Mouse (Mus musculus) ZHBTc4 (cell line): ENCODE data around the gene Iqcf3.
"Not testable (repeated sequence)": the region's sequence is repeated elsewhere in the genome, so short reads cannot be mapped to it uniquely, and the experiment has no call there.

Experiments used
- DNase-seq: peaks from one replicate; pipeline ENCODE4 v3.0.0-alpha.2; 2011; ENCODE audit warnings: low read depth, low spot score

Gene Iqcf3

DNA sequence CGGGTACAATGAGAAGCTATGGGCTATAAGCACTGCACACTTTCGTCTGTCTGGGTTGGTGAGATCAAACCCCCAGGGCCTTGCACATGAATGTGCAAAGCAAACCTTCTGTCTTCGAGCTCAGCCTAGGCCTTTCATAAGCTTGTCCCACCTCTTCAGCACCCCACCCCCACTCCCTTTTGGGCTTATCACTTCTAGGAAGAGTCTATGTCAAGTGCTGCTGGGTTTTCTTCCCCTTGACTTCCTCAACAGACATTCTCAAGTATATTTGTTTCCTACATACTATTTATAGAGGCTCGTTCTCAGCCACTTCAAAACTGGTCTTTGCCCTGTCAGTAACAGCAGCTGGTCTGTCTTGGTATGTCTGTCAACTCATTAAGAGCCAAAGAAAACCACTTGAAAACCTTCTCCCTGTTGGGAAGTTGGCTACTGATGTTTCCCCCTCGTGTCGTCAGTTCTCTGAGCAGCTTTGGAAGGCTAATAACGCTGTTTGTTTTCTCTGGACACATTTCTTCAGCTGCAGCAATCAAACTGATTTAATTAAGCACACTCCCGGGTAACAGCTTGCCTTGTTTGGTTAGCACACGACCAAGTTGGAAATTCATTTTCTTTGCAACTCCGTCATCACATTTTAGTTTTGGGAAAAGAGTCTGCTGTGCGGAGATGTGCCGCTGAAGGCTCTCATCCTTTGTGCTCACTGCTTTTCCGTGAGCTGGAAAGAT lies 48.5 kb downstream of the Iqcf3 start:
- DNase-seq = no peak

DNA sequence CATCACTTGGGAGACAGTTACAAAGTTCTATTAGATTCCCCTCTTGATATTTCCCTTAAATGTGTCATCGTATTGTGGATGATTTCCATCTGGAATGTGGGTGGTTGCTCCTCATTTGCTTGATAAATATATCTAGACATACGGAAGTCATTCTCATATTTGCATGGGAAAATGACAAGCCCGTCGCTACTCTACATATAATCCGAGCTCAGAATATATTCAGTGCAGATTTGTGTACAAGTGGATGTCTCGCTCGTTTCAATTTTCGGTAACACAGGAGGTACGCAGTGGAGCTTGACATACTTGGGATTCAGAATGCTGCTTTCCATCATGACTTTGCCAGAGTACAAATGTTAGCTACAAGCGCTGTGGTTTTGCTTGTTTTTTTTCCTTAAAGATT lies 52.1 kb downstream of the Iqcf3 start:
- no peak for DNase-seq

DNA sequence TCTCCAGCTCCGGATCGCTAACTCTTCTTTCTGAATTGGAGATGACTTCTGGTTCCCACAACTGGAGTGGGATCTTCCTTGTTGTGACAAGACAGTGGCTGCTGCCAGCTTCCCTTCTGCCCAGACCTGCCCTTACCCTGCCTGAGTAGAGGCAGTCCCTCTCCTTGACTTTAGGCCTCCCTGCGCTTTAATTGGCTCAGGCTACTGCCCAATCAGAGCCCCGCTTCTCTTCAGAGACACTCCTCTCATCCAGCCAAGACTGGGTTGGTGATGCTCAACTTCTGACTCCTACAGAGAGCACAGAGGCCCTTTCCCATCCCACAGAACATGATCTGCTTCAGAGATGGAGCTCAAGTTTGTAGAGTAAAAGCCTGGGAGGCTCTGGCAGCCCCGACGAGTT lies 57.2 kb downstream of the Iqcf3 start:
- DNase-seq = peak; percentile 59

- DNase-seq = peak; percentile 19
These were observed 59.6 kb downstream of the Iqcf3 start for GRCm38 (mm10) chr9:106501846-106502245.

GRCm38 (mm10) chr9:106499667-106500066 lies 61.8 kb downstream of the Iqcf3 start, which contains the start of gene Iqcf1:
Gene Iqcf1 (plus strand): TSS chr9:106499967.
- DNase-seq = no peak

DNA sequence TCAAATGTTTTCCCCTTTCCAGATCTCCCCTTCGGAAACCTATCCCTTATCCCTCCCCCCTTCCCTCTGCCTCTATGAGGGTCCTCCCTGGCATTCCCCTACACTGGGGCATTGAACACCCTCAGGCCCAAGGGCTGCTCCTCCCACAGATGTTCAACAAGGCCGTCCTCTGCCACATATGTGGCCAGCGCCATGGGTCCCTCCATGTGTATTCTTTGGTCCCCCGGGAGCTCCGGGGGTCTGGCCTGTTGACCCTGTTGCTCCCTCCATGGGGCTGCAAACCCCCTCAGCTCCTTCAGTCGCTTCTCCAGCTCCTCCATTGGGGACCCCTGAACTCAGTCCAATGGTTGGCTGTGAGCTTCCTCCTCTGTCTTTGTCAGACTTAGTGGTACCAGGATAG lies 73.8 kb downstream of the Iqcf3 start:
- not testable (repeated sequence) for DNase-seq

DNA sequence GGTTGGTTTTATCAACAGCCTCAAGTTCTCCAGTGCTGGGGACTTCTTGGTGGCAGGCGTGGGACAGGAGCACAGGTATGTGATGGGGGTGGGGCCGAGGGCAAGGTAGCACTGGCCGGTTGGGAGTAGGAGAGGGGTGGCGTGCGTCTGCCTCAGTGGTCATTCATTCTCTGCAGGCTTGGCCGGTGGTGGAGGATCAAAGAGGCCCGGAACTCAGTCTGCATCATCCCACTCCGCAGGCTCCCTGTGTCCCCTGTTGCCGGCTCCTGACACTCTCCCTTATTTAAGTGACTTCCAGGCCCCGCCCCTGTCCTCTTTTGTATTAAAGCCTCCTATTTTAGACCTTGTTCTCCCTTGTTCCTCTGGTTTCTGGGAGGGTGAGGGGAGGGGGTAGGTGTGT lies 76.4 kb downstream of the Iqcf3 start:
- DNase-seq = no peak

GRCm38 (mm10) chr9:106483606-106484005 lies 77.8 kb downstream of the Iqcf3 start:
- no peak for DNase-seq

GRCm38 (mm10) chr9:106483136-106483535 lies 78.3 kb downstream of the Iqcf3 start:
- DNase-seq = no peak

DNA sequence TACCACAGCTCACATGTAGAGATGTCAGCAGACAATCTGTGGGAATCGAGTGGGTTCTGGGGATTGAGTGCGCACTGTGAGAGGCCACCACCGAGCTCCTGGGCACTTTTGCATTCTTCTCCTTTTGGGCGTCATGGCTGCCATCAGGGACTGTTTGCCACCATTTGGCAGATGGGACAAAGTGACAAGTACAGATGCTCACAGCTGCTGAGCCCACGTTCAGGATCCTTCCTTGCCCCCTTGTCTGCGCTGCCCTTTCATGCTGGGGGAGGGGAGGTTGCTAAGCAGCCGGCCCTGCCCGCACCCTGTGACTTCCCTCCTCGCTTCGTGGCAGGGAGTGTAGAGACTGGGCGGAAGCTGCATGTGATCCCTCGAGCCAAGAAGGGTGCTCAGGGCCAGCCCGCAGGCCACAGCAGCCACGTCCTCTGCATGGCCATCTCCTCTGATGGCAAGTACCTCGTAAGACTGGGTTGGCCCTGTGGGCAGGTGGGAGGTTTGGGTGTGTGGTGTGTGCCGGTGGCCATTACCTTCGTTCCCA lies 78.8 kb downstream of the Iqcf3 start:
- no peak for DNase-seq

DNA sequence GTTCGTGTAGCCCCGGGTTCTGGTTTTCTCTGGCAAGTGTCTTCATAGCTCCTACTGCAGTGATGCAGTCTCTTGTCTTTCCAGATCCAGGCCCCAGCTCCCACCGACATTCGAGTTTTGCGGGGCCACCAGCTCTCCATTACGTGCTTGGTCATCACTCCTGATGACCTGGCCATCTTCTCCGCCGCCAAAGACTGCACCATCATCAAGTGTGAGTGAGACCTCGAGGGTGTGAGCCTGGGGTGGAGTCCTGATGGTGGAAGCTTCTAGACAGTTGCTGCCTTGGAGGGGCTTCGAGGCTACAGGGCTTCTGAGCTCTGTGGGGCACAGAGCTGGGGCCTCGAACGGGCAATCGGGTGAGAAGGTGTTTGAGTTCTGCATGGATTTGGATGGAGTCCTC lies 79.8 kb downstream of the Iqcf3 start:
- DNase-seq = no peak

GRCm38 (mm10) chr9:106481075-106481474 lies 80.4 kb downstream of the Iqcf3 start:
- DNase-seq = no peak

DNA sequence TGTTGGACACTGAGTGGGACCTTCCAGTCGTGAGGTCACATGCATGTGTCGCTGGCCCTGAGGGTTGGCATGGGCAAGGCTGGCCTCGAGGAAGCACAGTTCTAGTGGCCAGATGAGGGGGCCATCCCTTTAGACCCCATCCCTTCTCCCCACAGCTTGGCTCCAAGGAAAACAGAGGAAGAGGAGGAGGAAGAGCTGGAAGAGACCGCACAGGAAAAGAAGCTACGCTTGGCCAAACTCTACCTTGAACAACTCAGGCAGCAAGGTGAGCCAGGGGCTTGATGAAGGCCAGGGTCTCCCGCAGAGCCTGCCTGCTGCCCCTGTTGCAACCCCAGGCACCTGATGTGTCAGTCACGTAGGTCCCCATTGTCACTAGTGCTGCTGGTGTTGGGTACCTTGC lies 80.9 kb downstream of the Iqcf3 start:
- no peak for DNase-seq

DNA sequence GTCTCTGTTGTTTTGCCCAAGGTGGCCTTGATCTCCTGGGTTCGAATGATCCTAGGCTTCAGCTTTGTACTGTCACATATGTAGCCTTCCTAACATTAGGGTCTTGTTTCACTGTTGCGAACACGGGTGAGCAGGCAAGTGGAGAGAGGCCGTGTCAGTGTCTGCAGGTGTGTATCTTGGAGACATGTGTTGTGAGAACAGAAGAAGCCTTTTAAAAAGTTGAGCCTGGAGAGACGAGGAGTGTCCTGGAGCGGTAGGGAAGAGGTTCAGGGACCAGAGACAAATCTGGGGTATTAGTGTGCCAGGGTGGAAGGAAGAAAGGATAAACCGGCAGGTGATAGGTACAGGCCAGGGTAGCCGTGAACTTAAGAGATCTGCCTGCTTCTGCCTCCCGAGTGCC lies 83.3 kb downstream of the Iqcf3 start:
- no peak for DNase-seq

- no peak for DNase-seq
These were observed 83.8 kb downstream of the Iqcf3 start for GRCm38 (mm10) chr9:106477649-106478048.

DNA sequence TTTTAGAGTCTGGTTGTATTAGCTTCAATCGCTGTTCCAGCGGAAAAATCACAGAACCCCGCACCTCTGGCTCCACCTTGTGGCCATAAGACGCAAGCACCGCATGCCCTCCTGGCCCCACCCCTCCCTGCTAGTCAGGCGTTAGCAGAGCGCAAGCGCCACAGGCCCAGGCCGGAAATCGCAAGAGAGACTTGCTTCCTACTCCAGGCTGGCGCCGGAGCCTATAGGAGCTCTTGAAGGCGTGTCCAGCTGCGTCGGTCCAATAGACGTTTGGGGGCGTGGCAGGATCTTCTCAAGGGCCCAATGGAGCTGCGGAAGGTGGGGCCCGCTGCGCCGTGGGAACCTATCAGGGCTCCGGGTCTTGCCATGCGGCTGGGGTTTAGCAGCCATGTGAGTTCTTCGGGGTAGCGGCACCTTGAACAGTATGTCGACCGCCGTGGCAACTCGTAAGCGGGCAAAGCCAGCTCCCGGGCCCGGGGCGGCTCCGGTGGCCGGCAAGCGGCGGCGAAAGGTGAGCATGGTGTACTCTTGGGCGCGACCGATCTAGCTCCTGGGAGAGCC lies 84.4 kb downstream of the Iqcf3 start, which contains the start of gene Parp3:
Gene Parp3, minus strand, starts transcription at position 26 of the 561 bp plus-strand sequence.
- DNase-seq = peak; percentile 100

GRCm38 (mm10) chr9:106476002-106476923 lies 85.2 kb downstream of the Iqcf3 start:
- DNase-seq = peak; percentile 69

DNA sequence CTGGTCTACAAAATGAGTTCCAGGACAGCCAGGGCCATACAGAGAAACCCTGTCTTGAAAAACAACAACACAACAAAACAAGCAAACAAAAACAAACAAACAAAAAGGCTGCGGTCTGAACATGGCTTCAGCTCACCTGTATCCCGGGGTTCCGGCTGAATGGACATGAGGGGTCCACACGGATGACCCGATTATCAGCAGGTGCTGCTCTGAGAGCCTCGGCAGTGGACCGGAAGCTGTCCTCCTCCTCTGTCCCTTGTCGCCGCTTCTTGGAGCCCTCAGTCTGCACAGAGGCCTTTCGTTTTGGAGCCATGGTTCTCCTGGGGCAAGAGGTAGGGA lies 85.8 kb downstream of the Iqcf3 start, which contains the start of gene Rrp9:
Gene Rrp9, plus strand, starts transcription at position 301 of the 339 bp plus-strand sequence.
- no peak for DNase-seq

GRCm38 (mm10) chr9:106475046-106475445 lies 86.4 kb downstream of the Iqcf3 start:
- peak; percentile 87 for DNase-seq

- DNase-seq = peak; percentile 93
These were observed 87.0 kb downstream of the Iqcf3 start for GRCm38 (mm10) chr9:106474456-106474855.

DNA sequence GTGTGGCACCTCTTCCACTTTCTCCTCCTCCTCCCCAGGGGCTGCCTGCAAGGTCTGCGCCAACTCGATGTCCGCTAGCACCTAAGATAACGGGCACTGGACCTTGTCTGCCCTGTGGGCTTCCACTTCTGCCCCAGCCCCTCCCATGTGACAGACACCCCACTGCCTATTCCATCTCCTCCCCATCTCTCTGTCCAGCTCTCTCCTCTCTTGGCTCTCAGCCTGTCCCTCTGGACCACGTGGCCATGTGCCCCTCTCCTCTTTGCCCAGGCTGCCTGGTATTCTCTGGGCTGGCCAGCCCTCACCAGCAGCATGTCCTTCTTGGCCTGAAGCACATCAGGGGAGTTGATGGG lies 87.7 kb downstream of the Iqcf3 start:
- no peak for DNase-seq

GRCm38 (mm10) chr9:106473081-106473752 lies 88.2 kb downstream of the Iqcf3 start:
- no peak for DNase-seq
